Mouse (Mus musculus) limb, embryonic 15.5 days (tissue): ENCODE results near the gene Cnot11. TPM values are rescaled to one million over a fixed set of nuclear protein-coding genes. Genes with fewer than 3 reads are reported as not detected.
A peak's percentile ranks its signal among the peaks of the same experiment; 100 is the strongest.

ENCODE experiments used
- ATAC-seq: fragments of 200-750 bp; cut with Nextera tagmentation; 2 replicates; pipeline ENCODE4 v1.8.0; 2017; ENCODE audit warnings: low read depth, moderate TSS enrichment; ENCODE audit not compliant: insufficient number of reproducible peaks, low FRiP score, low TSS enrichment
- H3K27ac ChIP-seq: fragments of 300-500 bp; sonication (generic); 2 replicates; pipeline ENCODE4 v1.5.1; 2015; ENCODE audit warnings: moderate library complexity, mild to moderate bottlenecking, inconsistent platforms
- H3K27me3 ChIP-seq: fragments of 300-500 bp; sonication (generic); 2 replicates; pipeline ENCODE4 v1.6.1; 2015; ENCODE audit warnings: inconsistent platforms
- H3K36me3 ChIP-seq: fragments of 300-500 bp; sonication (generic); 2 replicates; pipeline ENCODE4 v1.6.1; 2015; ENCODE audit warnings: inconsistent platforms
- H3K4me1 ChIP-seq: fragments of 300-500 bp; sonication (generic); 2 replicates; pipeline ENCODE4 v1.6.1; 2015; ENCODE audit warnings: inconsistent platforms
- H3K4me2 ChIP-seq: fragments of 300-500 bp; sonication (generic); 2 replicates; pipeline ENCODE4 v1.6.1; 2015; ENCODE audit warnings: mild to moderate bottlenecking, inconsistent platforms
- H3K4me3 ChIP-seq: fragments of 300-500 bp; sonication (generic); 2 replicates; pipeline ENCODE4 v1.5.1; 2015; ENCODE audit warnings: mild to moderate bottlenecking, inconsistent platforms
- H3K9ac ChIP-seq: fragments of 300-500 bp; sonication (generic); 2 replicates; pipeline ENCODE4 v1.6.1; 2015; ENCODE audit warnings: inconsistent platforms
- H3K9me3 ChIP-seq: fragments of 300-500 bp; sonication (generic); 2 replicates; pipeline ENCODE4 v1.6.1; 2016; ENCODE audit warnings: inconsistent platforms
- WGBS: fragments of 180-500 bp; shearing (Covaris S2); methylation state at CpG from one replicate; pipeline ENCODE4 v1.1.7; 2015; 5-methylcytosine and 5-hydroxymethylcytosine counted together
- polyA plus RNA-seq: library from polyadenylated mRNA; unstranded; fragments of >200 nt; fragmentation: Nextera tagmentation; extraction: Ambion mirVana; gene quantifications from 2 replicates; pipeline ENCODE4 v1.2.1, GENCODE M21; 2015

Cnot11 gene
- polyA plus RNA-seq, result 16.4 and 19.2 TPM in 2 replicates

DNA sequence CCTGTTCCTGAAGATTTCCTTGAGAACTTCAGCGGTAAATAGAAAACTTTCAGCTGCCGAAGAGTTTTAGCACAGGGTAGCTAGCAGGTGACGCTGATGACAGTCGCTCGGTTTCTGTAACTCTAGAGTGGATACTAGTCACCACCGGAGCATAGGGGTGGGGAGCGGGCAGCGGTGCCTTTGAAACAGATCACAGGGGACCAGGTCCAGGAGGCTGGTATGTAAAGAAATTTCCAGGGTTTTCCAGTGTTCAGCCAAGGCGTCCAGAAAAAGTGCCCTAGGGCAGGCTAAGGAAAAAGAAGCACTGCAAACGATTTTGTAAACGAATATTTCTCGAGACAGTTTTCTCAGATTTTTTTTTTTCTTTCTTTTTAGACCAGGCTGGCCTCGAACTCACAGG, at the start of gene Cnot11:
Gene Cnot11 (plus strand): TSS at position 162 of the 400 bp plus-strand sequence.
- ATAC-seq, result no peak
- Histone ChIP-seq H3K27me3 (no peaks in the 10 kb centered on the region), H3K36me3 (peaks cover 20% of the 10 kb centered on the region), H3K4me3 (peak within 1 kb of the TSS; percentile 71), H3K4me2 (peak within 1 kb of the TSS; percentile 84), H3K27ac (peak within 1 kb of the TSS; percentile 92), H3K4me1 (peaks cover 17% of the 10 kb centered on the region), H3K9me3 (0 out of 2 replicates have a peak, but pooled peaks cover under 1% of the 10 kb centered on the region), H3K9ac (peak within 1 kb of the TSS; percentile 85)
- WGBS, result 24% methylated on average over 13 of the region's 13 CpGs

DNA sequence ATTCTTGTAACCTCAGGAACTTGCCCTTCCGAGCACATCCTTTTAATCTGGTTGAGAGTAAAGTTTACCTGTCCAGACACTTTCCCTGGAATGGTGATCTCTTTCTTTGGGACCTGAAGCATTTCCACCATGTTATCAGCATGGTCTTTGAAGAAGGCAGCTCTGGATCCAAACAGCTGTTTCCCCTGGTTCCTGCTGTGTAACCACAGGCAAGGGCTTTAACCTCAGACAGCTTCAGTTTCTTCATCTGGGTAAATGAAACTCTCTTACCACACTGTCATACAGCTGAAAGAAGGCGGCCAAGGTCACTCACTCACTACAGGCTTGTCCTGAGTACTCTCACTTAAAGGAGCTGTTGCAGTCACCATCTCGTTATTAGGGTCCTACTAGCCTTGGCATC, 47.4 kb upstream of the Cnot11 start:
- Histone ChIP-seq H3K27me3 (no peaks in the 10 kb centered on the region), H3K27ac (no peak overlapping the region), H3K9ac (no peak overlapping the region), H3K36me3 (no peaks in the 10 kb centered on the region), H3K4me2 (no peak overlapping the region), H3K4me3 (no peak overlapping the region), H3K4me1 (no peaks in the 10 kb centered on the region), H3K9me3 (no peaks in the 10 kb centered on the region)
- 61% methylated on average over 3 of the region's 3 CpGs for WGBS
- no peak for ATAC-seq

GRCm38 (mm10) chr1:39493165-39493564, 41.6 kb upstream of the Cnot11 start:
- WGBS, result 80% methylated on average over 5 of the region's 5 CpGs
- H3K36me3 ChIP-seq, result no peaks in the 10 kb centered on the region
- H3K27ac ChIP-seq, result no peak overlapping the region

DNA sequence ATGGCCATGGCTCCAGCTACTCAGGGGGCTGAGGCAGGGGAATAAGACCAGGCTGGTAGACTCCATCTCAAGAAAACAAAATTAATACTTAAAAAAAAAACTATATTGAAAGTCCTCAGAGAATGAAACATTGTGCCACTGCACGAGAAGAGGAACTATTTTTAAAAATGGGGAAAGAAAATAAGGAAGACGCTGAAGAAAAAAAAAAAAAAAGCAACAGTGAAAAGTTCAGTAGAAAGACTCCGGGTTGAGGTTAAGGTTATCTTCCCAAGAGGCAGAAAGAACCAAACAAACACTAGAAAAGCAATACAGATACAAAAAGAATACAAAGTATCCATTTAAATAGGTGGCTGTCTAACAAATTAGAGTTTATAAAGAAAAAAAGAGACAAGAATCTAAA, 41.1 kb upstream of the Cnot11 start:
- H3K27ac ChIP-seq, result no peak overlapping the region
- no peak for ATAC-seq
- 76% methylated on average over 3 of the region's 3 CpGs for WGBS

More at GRCm38 (mm10) chr1:39493165-39493564, 41.6 kb upstream of the Cnot11 start:
- ATAC-seq, result no peak
- H3K9me3 ChIP-seq, result no peaks in the 10 kb centered on the region
- no peak overlapping the region for H3K4me2 ChIP-seq
- no peaks in the 10 kb centered on the region for H3K27me3 ChIP-seq
- no peaks in the 10 kb centered on the region for H3K4me1 ChIP-seq
- H3K9ac ChIP-seq, result no peak overlapping the region
- no peak overlapping the region for H3K4me3 ChIP-seq

DNA sequence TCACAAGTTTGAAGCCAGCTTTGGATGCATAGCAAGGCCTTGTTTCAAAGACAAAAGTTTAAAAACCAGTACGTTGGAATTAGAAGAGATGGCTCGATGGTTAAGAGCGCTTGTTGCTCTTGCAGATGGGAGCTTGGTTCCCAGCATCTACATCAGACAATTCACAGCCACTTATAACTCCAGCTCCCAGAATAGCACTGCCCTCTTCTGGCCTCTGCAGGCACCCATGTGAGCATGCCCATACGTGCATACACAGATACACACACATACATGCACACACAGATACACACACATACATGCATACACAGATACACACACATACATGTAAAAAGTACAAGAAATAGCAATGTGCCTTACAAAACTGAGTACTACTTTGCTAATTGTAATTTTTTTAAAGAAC, 37.8 kb upstream of the Cnot11 start:
- Histone ChIP-seq H3K4me2 (no peak overlapping the region), H3K9me3 (no peaks in the 10 kb centered on the region), H3K36me3 (no peaks in the 10 kb centered on the region), H3K4me3 (no peak overlapping the region), H3K9ac (no peak overlapping the region), H3K27ac (no peak overlapping the region), H3K27me3 (no peaks in the 10 kb centered on the region), H3K4me1 (no peaks in the 10 kb centered on the region)
- ATAC-seq, result no peak
- 89% methylated on average over 4 of the region's 4 CpGs for WGBS

More for the DNA sequence above, 41.1 kb upstream of the Cnot11 start:
- H3K4me2 ChIP-seq, result no peak overlapping the region
- no peak overlapping the region for H3K4me3 ChIP-seq
- no peaks in the 10 kb centered on the region for H3K27me3 ChIP-seq
- no peaks in the 10 kb centered on the region for H3K4me1 ChIP-seq
- H3K9me3 ChIP-seq, result no peaks in the 10 kb centered on the region
- no peak overlapping the region for H3K9ac ChIP-seq
- no peaks in the 10 kb centered on the region for H3K36me3 ChIP-seq

- ATAC-seq, result no peak
- Histone ChIP-seq H3K9me3 (no peaks in the 10 kb centered on the region), H3K36me3 (no peaks in the 10 kb centered on the region), H3K4me1 (no peaks in the 10 kb centered on the region), H3K4me3 (no peak overlapping the region), H3K4me2 (no peak overlapping the region), H3K9ac (no peak overlapping the region), H3K27ac (no peak overlapping the region), H3K27me3 (no peaks in the 10 kb centered on the region)
- 83% methylated on average over 11 of the region's 11 CpGs for WGBS
Observed at GRCm38 (mm10) chr1:39497748-39498147, 37.0 kb upstream of the Cnot11 start.

DNA sequence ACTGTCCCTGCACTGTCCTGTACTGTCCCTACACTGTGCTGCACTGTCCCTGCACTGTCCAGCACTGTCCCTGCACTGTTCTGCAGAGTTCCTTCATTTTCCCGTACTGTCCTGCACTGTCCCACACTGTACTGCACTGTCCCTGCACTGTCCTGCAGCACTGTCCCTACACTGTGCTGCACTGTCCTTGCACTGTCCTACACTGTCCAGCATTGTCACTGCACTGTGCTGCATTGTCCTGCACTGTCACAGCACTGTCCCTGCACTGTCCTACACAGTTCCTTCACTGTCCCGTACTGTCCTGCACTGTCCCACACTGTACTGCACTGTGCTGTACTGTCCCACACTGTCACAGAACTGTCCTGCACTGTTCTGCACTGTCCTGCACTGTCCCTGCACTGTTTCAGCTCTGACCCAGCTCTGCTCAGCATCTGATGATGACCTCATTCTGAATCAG, 35.3 kb upstream of the Cnot11 start:
- no peak overlapping the region for H3K4me2 ChIP-seq
- H3K36me3 ChIP-seq, result no peaks in the 10 kb centered on the region
- H3K27ac ChIP-seq, result no peak overlapping the region
- H3K27me3 ChIP-seq, result no peaks in the 10 kb centered on the region
- WGBS, result 91% methylated on average over 2 of the region's 2 CpGs
- 0 out of 2 replicates have a peak, but pooled peaks have one; percentile 52 for ATAC-seq
- H3K9ac ChIP-seq, result no peak overlapping the region
- H3K4me1 ChIP-seq, result no peaks in the 10 kb centered on the region
- H3K4me3 ChIP-seq, result no peak overlapping the region
- H3K9me3 ChIP-seq, result no peaks in the 10 kb centered on the region

- H3K27me3 ChIP-seq, result no peaks in the 10 kb centered on the region
- no peak overlapping the region for H3K27ac ChIP-seq
- H3K9ac ChIP-seq, result no peak overlapping the region
- no peak overlapping the region for H3K4me2 ChIP-seq
- no peaks in the 10 kb centered on the region for H3K36me3 ChIP-seq
- no peak overlapping the region for H3K4me3 ChIP-seq
- 83% methylated on average over 17 of the region's 17 CpGs for WGBS
- H3K9me3 ChIP-seq, result no peaks in the 10 kb centered on the region
- H3K4me1 ChIP-seq, result no peaks in the 10 kb centered on the region
- no peak for ATAC-seq
Observed at GRCm38 (mm10) chr1:39502817-39503633, 31.8 kb upstream of the Cnot11 start.

DNA sequence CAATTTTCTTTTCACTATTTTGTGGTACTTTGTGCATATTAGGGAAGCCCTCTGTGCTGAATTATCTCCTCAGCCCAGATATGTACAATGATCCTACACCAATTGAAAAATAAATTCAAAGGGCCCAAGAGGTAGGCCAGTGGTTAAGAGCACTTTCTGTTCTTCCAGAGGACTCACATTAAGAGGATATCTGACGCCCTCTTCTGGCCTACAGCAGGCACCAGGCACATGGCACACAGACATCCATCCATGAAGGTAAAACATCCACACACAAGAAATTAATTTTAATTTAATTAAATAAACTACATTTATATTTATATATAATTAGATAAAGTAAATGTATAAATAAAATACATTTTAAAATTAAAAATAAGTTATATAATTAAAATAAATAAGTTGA, 30.5 kb upstream of the Cnot11 start:
- no peaks in the 10 kb centered on the region for H3K36me3 ChIP-seq
- no peak overlapping the region for H3K4me3 ChIP-seq
- no peak for ATAC-seq
- no peak overlapping the region for H3K9ac ChIP-seq
- H3K4me2 ChIP-seq, result no peak overlapping the region
- 17% methylated on average over 1 of the region's 1 CpGs for WGBS
- no peaks in the 10 kb centered on the region for H3K4me1 ChIP-seq
- H3K9me3 ChIP-seq, result no peaks in the 10 kb centered on the region
- no peak overlapping the region for H3K27ac ChIP-seq
- H3K27me3 ChIP-seq, result no peaks in the 10 kb centered on the region

DNA sequence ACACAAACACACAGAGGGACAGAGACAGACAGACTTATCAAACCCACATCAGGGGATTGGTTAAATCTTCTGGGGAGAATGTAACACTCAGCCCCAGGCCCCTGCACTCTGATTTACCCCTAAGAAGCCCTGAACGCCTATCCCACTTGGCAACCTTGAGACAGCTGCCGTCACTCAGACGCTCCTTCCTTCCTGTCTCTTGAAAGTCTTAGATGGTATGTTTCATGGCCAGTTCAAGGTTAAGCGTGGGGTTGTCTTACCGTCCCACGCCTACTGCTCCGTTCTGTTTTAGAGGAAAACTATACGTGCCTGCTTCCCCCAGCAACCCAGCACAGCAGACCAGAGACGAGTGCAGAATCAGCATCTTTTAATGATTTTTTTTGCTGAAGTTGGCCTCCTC, 29.2 kb upstream of the Cnot11 start:
- Histone ChIP-seq H3K4me1 (no peaks in the 10 kb centered on the region), H3K4me2 (no peak overlapping the region)
- WGBS, result 62% methylated on average over 9 of the region's 9 CpGs

DNA sequence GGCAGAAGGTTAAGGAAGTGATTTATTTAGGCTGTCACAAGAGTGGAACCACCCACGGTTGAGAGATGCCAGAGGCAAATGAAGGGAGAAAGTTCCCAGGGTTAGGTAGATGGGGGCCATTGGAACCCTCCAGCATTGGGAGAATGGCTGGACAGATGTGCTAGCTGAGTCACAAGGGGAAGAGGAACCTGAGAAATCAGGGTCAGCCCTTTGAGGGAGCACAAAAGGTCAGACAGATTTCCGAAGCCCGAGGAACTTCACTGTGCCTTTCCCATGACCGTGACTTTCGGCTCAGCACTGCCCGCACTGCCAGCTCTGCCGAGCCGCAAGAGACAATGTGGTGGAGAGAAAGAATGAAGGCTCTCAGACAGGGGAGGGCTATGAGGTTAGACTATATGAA, 23.0 kb upstream of the Cnot11 start:
- Histone ChIP-seq H3K4me3 (no peak overlapping the region), H3K27ac (no peak overlapping the region), H3K9me3 (no peaks in the 10 kb centered on the region), H3K9ac (no peak overlapping the region), H3K27me3 (no peaks in the 10 kb centered on the region; the same call in 1 of the 2 replicates), H3K36me3 (no peaks in the 10 kb centered on the region), H3K4me1 (0 out of 2 replicates have a peak, but pooled peaks cover 3% of the 10 kb centered on the region), H3K4me2 (no peak overlapping the region)
- no peak for ATAC-seq
- 64% methylated on average over 8 of the region's 8 CpGs for WGBS

More for the DNA sequence above, 29.2 kb upstream of the Cnot11 start:
- no peak overlapping the region for H3K27ac ChIP-seq
- no peaks in the 10 kb centered on the region; the same call in 1 of the 2 replicates for H3K27me3 ChIP-seq
- no peak for ATAC-seq
- no peaks in the 10 kb centered on the region for H3K36me3 ChIP-seq
- H3K9ac ChIP-seq, result no peak overlapping the region
- H3K9me3 ChIP-seq, result no peaks in the 10 kb centered on the region
- H3K4me3 ChIP-seq, result no peak overlapping the region

GRCm38 (mm10) chr1:39512183-39512582, 22.6 kb upstream of the Cnot11 start:
- H3K4me2 ChIP-seq, result no peak overlapping the region
- H3K27me3 ChIP-seq, result no peaks in the 10 kb centered on the region; the same call in 1 of the 2 replicates
- no peaks in the 10 kb centered on the region for H3K36me3 ChIP-seq
- ATAC-seq, result no peak
- H3K4me3 ChIP-seq, result no peak overlapping the region
- no peaks in the 10 kb centered on the region for H3K9me3 ChIP-seq
- H3K4me1 ChIP-seq, result 0 out of 2 replicates have a peak, but pooled peaks cover 3% of the 10 kb centered on the region
- 81% methylated on average over 1 of the region's 1 CpGs for WGBS
- no peak overlapping the region for H3K9ac ChIP-seq
- no peak overlapping the region for H3K27ac ChIP-seq
